Mouse (Mus musculus): ENCODE results near the gene Gm28230. TPM values are rescaled to one million over a fixed set of nuclear protein-coding genes. Genes with fewer than 3 reads are reported as not detected.

Gm28230 gene
- polyA plus RNA-seq, 1 experiment from 2014 or later = not detected

GRCm38 (mm10) chr2:74730331-74730730 lies 3.8 kb downstream of the Gm28230 start:
- Histone ChIP-seq H3K27me3 (replicated peaks) (peaks cover 87% of the 10 kb centered on the region), H3K27ac (ENCODE audit: poor library complexity, severe bottlenecking) (no peak overlapping the region), H3K9ac (no peak overlapping the region), H3K4me3 (no peak overlapping the region), H3K9me3 (replicated peaks) (no peaks in the 10 kb centered on the region), H3K4me2 (no peak overlapping the region), H3K36me3 (no peaks in the 10 kb centered on the region), H3K4me1 (replicated peaks) (peaks cover 15% of the 10 kb centered on the region)
- 13% methylated on average over 8 of the region's 8 CpGs for WGBS
- ATAC-seq (ENCODE audit: insufficient number of reproducible peaks, low FRiP score) = no peak

- Histone ChIP-seq H3K27me3 (replicated peaks) (peaks cover 88% of the 10 kb centered on the region), H3K4me1 (replicated peaks) (peaks cover 16% of the 10 kb centered on the region), H3K4me2 (no peak overlapping the region), H3K4me3 (no peak overlapping the region), H3K27ac (ENCODE audit: poor library complexity, severe bottlenecking) (no peak overlapping the region), H3K9me3 (replicated peaks) (no peaks in the 10 kb centered on the region), H3K9ac (no peak overlapping the region), H3K36me3 (no peaks in the 10 kb centered on the region)
- ATAC-seq (ENCODE audit: insufficient number of reproducible peaks, low FRiP score) = no peak
Measured at GRCm38 (mm10) chr2:74731055-74731454, 4.5 kb downstream of the Gm28230 start.

- Histone ChIP-seq H3K4me3 (no peak overlapping the region), H3K27me3 (replicated peaks) (peaks cover 88% of the 10 kb centered on the region), H3K4me2 (no peak overlapping the region), H3K4me1 (replicated peaks) (peaks cover 18% of the 10 kb centered on the region), H3K9me3 (replicated peaks) (no peaks in the 10 kb centered on the region), H3K27ac (ENCODE audit: poor library complexity, severe bottlenecking) (no peak overlapping the region), H3K36me3 (no peaks in the 10 kb centered on the region), H3K9ac (no peak overlapping the region)
- 4% methylated on average over 9 of the region's 9 CpGs for WGBS
- no peak for ATAC-seq (ENCODE audit: insufficient number of reproducible peaks, low FRiP score)
Measured at GRCm38 (mm10) chr2:74731799-74732512, 5.4 kb downstream of the Gm28230 start.

GRCm38 (mm10) chr2:74732513-74733316 lies 6.2 kb downstream of the Gm28230 start:
- under 1% methylated on average over 52 of the region's 52 CpGs for WGBS
- ATAC-seq (ENCODE audit: insufficient number of reproducible peaks, low FRiP score) = no peak
- peak overlapping the region; percentile 19 for H3K4me3 ChIP-seq
- no peaks in the 10 kb centered on the region for H3K36me3 ChIP-seq
- no peak overlapping the region for H3K9ac ChIP-seq
- no peaks in the 10 kb centered on the region for H3K9me3 ChIP-seq (replicated peaks)
- H3K4me2 ChIP-seq = peak overlapping the region; percentile 46
- H3K27me3 ChIP-seq (replicated peaks) = peaks cover 88% of the 10 kb centered on the region
- peaks cover 12% of the 10 kb centered on the region for H3K4me1 ChIP-seq (replicated peaks)
- H3K27ac ChIP-seq (ENCODE audit: poor library complexity, severe bottlenecking) = no peak overlapping the region

DNA sequence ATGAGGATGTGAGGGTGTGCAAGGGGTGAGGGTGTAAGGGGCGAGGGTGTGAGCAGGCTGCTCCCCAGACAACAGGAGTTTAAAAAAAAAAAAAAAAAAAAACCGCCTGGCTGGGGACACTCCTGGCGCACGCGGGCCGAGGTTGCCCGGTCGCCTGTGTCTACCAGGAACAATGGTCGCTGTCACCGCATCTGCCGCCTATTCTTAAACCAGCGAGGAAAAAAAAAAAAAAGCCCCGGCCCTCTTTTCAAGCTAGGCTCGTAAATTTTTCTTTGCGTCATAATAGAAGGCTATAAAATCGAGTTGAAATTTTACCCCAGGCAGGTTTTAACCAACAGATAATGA lies 6.8 kb downstream of the Gm28230 start:
- WGBS = 1% methylated on average over 16 of the region's 16 CpGs
- H3K4me2 ChIP-seq = 0 out of 2 replicates have a peak overlapping the region, but pooled peaks have one; percentile 46

DNA sequence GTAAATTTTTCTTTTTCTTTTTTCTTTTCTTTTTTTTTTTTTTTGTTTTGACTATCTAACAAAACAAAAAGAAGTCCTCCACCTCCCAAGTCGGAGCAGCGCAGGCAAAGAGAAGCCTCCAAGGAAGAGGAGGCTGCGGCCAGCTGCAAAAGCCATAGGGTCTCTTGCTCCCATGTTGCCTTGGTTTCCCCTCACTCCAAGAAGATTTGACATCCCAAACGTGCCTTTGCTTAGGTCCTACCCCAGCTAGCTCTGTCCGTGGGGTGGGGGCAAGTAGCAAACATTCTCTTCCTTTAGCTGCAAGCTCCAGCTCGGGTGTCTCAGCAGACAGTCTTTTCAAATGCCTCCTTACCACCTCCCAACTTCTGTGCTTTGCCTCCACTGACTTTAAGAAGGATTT lies 7.2 kb downstream of the Gm28230 start:
- Histone ChIP-seq H3K4me2 (no peak overlapping the region), H3K4me3 (no peak overlapping the region), H3K9ac (no peak overlapping the region), H3K36me3 (no peaks in the 10 kb centered on the region), H3K27ac (ENCODE audit: poor library complexity, severe bottlenecking) (no peak overlapping the region), H3K9me3 (replicated peaks) (no peaks in the 10 kb centered on the region), H3K27me3 (replicated peaks) (peaks cover 88% of the 10 kb centered on the region), H3K4me1 (replicated peaks) (peaks cover 9% of the 10 kb centered on the region)
- WGBS = 3% methylated on average over 6 of the region's 6 CpGs
- ATAC-seq (ENCODE audit: insufficient number of reproducible peaks, low FRiP score) = no peak

More for the DNA sequence above, 6.8 kb downstream of the Gm28230 start:
- Histone ChIP-seq H3K36me3 (no peaks in the 10 kb centered on the region), H3K4me1 (replicated peaks) (peaks cover 9% of the 10 kb centered on the region), H3K9me3 (replicated peaks) (no peaks in the 10 kb centered on the region), H3K27ac (ENCODE audit: poor library complexity, severe bottlenecking) (no peak overlapping the region), H3K27me3 (replicated peaks) (peaks cover 88% of the 10 kb centered on the region), H3K9ac (no peak overlapping the region), H3K4me3 (no peak overlapping the region)
- ATAC-seq (ENCODE audit: insufficient number of reproducible peaks, low FRiP score) = no peak

DNA sequence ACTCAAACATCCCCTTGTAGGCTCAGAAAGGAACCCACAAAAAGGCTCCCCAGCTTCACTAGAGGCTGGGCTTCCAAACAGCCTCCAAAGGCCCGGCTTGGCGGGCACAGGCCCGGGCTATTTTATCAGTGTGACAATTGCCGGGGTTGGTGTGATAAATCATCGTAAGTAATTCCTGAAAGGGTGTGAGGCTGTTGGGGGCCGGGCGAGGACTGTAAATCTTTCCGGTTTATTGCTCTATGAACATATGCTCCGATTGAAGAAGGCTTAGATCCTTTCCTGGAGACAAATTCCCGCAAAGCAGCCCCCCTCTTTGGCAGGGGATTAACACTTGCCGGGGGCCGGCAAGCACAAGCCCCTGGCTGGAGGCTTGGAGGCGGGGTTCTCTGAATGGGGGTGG lies 7.9 kb downstream of the Gm28230 start:
- Histone ChIP-seq H3K27ac (ENCODE audit: poor library complexity, severe bottlenecking) (no peak overlapping the region), H3K4me1 (replicated peaks) (peaks cover 9% of the 10 kb centered on the region), H3K9ac (no peak overlapping the region), H3K4me2 (no peak overlapping the region), H3K27me3 (replicated peaks) (peaks cover 90% of the 10 kb centered on the region), H3K4me3 (no peak overlapping the region), H3K9me3 (replicated peaks) (no peaks in the 10 kb centered on the region), H3K36me3 (no peaks in the 10 kb centered on the region)
- 2% methylated on average over 13 of the region's 13 CpGs for WGBS
- no peak for ATAC-seq (ENCODE audit: insufficient number of reproducible peaks, low FRiP score)

DNA sequence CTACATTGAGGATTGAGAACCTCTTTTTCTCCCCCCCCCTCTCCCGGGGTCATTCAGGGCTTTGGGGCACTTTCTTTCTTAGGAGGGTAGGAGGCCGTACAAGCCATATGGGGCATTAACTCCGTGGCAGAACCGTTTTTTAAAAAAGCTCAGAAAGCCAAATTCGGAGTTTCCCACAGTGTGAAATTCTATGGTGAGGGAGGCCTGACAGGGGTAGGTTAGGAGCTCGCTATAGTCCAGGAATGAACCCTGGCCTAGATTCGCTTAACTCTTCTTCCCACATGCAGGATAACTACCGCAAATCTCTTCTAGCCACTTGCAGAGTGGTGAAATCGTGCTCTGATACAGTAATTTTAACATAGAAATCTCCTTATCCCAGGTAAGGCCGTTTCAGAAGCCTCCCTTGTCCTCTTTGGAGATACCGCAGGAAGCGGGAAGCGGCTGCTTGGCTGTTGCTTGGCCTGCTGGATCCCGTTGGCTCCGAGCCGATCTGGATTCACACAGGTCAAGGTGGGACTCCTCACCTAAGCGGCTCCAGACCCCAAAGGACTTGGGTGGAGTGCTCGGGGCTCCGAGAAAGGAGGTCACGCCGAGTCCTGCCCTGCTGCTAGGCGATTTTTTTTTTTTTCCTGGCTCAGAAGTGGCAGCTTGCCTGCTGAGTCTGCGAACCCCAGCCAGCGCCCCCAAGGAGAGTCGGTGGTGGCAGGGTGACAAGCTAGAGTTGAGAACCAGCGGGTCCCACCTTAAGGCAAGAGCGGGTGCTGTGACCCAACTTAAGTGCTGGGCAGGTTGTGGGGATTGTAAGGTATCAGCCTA lies 8.7 kb downstream of the Gm28230 start:
- Histone ChIP-seq H3K9me3 (replicated peaks) (no peaks in the 10 kb centered on the region), H3K27me3 (replicated peaks) (peaks cover 92% of the 10 kb centered on the region), H3K9ac (no peak overlapping the region), H3K4me3 (no peak overlapping the region), H3K27ac (ENCODE audit: poor library complexity, severe bottlenecking) (no peak overlapping the region), H3K4me2 (0 out of 2 replicates have a peak overlapping the region, but pooled peaks have one; percentile 50), H3K4me1 (replicated peaks) (peaks cover 9% of the 10 kb centered on the region), H3K36me3 (no peaks in the 10 kb centered on the region)
- WGBS = 1% methylated on average over 27 of the region's 27 CpGs
- ATAC-seq (ENCODE audit: insufficient number of reproducible peaks, low FRiP score) = no peak

DNA sequence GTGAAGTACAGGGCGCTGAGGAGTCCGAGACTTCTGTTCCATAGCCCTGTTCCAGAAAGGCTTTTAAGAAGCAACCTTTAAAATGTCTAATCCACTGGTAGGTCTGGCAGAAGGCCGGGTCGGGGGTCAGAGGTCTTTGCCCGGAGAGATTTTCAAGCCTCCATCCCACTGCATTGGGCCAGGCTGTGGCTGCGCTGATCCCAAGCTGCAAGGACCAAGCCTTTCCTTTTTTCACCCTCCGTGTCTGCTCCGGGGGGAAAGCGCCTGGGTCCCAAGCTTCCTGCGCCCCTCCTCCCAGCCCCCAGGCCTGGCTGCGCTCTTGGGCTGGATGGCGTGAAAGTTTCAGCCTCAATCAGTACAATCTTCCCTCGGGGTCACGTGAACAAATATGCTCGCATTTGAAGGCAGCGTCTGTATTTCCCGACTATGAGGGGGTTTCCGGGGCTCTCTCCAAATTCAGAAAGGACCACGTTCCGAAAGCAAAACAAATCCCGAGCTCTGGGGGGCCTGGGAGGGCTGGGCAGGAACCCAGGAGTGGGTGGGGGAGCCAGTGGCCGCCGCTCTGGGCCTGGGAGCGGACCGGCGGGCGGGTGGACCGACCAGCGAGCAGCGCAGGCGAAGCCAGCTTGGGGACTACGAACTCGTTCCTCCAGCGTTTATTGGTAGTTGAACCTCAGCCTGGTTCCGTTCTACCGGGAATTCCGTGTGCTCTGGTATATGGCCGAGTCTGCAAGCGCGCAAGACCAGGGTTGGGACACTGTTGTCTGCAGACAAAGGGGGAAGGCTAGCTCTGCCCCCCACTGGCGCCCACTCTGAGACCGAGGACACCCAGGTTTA lies 9.5 kb downstream of the Gm28230 start:
- H3K9me3 ChIP-seq (replicated peaks) = no peaks in the 10 kb centered on the region
- H3K4me1 ChIP-seq (replicated peaks) = peaks cover 9% of the 10 kb centered on the region
- H3K27ac ChIP-seq (ENCODE audit: poor library complexity, severe bottlenecking) = no peak overlapping the region
- no peak for ATAC-seq (ENCODE audit: insufficient number of reproducible peaks, low FRiP score)
- peaks cover 92% of the 10 kb centered on the region for H3K27me3 ChIP-seq (replicated peaks)
- H3K4me2 ChIP-seq = peak overlapping the region; percentile 50
- WGBS = under 1% methylated on average over 42 of the region's 42 CpGs
- H3K9ac ChIP-seq = no peak overlapping the region
- H3K36me3 ChIP-seq = no peaks in the 10 kb centered on the region
- peak overlapping the region; percentile 27 for H3K4me3 ChIP-seq

DNA sequence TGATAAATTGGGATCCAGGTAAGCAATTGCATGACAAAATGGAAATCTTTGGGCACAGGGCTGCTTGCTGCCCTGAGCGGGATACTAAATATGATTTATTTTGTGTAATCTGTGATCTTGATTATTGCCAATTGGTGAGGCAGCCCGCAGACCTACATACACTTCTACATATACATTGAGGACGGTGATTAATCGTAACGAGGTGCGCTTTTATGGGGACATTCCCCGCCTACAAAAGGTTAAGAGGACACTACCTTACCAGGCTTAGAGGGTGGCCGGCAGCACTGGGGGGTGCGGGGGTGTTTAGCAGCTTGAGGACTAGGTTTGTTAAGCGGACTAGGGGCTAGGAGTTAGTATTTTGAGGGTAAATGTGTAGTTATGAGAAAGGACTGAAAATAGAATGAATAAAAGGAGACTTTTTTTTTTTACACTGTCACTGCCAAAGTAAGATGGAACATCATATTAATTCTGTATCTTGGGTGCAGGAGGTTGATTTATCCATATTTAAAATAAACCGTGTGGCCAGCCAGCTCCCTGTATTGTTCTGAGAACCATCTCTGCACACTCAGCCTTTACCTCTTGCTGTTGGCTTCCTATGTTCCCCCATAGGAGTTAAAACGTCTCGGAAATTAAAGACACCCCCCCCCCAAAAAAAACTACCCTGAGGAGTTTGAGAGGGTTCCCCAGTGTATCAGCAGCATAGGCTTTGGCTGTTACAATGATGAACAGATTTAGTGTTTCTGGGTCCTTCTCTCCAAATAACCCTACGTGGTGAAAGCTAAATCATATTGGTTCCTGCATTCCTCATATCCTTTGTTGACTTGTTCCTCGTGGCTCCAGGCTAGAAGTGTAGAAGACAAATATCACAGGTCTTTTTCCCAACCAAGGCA lies 10.4 kb downstream of the Gm28230 start:
- H3K27ac ChIP-seq (ENCODE audit: poor library complexity, severe bottlenecking) = no peak overlapping the region
- H3K4me1 ChIP-seq (replicated peaks) = peaks cover 9% of the 10 kb centered on the region
- H3K9ac ChIP-seq = no peak overlapping the region
- peaks cover 93% of the 10 kb centered on the region for H3K27me3 ChIP-seq (replicated peaks)
- peak overlapping the region; percentile 27; the same call in 1 of the 2 replicates for H3K4me3 ChIP-seq
- ATAC-seq (ENCODE audit: insufficient number of reproducible peaks, low FRiP score) = no peak
- 3% methylated on average over 15 of the region's 15 CpGs for WGBS
- no peaks in the 10 kb centered on the region for H3K36me3 ChIP-seq
- no peaks in the 10 kb centered on the region for H3K9me3 ChIP-seq (replicated peaks)
- H3K4me2 ChIP-seq = peak overlapping the region; percentile 50; the same call in 1 of the 2 replicates
